Mouse (Mus musculus): Measurements from ENCODE around the gene Esyt2.

Esyt2 gene

GRCm38 (mm10) chr12:116280149-116280652 is 795 bp upstream of the Esyt2 start:
- DNase-seq (ENCODE audit: low read depth): no peak

DNA sequence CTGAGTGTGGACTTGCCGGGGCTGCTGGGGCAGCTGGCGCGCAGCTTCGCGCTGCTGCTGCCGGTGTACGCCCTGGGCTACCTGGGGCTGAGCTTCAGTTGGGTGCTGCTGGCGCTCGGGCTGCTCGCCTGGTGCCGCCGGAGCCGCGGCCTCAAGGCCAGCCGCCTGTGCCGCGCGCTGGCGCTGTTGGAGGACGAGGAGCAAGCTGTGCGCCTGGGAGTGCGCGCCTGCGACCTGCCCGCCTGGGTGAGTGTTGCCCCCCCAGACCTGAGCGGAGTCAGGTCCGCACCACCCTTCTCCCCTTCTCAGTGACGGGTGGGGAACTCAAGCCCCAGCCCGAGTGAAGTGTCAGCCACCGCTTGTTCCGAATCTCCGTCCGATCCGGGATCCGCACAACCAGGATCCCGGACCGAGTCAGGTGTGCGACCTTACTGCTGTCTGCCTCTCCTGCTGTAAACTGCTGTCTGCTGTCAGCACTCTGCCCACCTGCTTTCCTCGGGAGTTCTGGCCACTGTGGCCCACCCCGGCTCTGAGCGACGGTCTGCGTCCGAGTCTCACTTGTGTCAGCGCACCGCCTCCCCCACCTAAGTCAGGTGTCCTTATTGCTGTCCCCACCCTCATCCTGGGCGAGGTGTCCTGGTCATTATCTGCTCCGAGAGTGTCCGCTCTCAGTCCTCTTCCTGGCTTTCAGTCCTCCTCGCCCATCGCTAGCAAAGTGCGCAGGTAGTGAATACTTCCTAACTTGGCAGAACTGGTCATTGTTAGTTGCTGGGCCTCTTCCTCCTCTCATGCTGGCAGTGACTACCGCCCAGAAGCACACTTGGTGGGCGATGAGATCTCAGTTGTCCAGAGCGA is 658 bp downstream of the Esyt2 start:
- DNase-seq (ENCODE audit: low read depth): peak; percentile 47

DNA sequence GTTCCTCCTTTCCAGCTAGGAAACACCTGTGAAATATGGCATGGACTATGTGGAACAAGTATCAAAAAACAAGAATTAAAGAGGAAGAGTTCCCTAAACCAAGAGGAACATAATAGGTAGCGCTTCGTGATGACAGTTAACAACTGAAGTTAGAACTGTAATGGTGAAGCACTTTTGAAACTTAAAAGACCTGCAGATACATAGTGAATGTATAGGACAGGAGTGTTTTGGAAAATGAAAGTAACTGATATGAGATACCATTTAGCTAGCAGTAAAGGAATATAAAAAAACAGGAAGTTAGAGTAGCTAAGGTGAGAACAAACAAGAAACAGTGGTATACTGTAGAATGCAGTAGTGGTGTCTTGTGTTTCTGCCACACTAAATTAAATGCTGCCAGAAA is 1.9 kb downstream of the Esyt2 start:
- peak; percentile 62 for DNase-seq (ENCODE audit: low read depth)

GRCm38 (mm10) chr12:116283511-116283910 is 2.5 kb downstream of the Esyt2 start:
- DNase-seq (ENCODE audit: low read depth): peak; percentile 55

DNA sequence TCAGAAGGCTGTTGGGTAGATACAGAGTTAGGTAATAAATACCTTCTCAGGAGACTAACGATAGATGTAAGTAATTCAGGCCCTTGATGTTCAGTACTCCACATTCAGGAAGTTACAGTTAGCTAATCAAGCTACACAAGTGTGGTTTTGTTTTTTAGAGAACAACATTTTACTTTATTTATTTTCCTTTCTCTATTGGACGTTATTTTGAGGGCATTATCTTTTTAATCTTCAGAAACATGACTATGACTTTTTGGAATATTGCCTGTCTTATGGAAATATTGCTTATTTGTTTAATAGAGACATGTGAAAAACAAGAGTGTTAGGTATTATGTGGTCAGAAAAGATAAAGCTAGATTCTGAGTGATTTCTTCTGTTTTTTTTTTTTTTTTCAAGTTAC is 12.2 kb downstream of the Esyt2 start:
- DNase-seq (ENCODE audit: low read depth): peak; percentile 40

DNA sequence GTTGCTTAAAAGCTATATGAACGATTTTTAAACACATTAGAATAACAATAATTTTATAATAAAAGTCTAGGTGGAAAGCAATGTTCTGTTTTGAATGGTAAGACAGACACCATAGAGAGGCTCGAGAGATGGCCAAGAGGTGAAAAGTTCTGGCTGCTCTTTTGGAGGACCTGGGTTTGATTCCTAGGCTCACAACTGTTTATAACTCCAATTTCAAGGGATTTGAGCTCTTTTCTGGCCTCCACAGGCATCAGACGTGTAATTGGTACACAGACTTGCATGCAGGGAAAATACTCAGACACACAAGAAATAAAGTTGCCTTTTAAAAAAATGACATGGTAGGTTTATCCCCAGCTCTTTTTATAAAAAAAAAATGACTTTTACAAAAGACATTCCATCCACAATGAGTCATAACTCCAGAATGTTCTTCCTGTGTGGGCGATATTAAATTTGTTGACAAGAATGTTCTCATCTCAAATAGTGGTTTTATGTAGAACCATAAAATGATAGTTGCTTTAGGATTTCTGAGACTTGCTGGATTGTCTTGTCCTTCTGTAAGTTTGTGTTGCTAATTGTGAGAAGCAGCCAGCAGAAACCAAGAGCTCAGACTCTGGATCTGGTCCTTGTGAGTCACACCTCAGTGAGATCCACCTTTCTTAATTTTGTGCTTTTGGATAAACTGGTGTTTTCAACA is 12.8 kb downstream of the Esyt2 start:
- DNase-seq (ENCODE audit: low read depth): no peak

DNA sequence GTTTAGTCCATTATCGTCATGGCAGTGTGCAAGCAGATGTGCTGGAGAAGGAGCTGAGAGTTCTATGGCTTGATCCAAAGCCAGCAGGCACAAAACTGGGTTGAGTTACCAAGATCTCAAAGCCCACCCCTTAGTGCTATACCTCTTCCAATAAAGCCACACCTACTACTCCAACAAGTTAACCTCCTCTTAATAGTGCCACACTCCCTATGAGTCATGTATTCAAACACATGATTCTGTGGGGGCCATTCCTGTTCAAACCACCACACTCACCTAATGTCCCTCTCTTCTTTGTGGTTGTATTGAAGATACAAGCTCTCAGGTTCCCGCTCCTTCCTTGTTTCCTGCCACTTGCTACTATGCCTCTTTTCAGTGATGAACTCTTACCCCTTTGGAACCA is 18.9 kb downstream of the Esyt2 start:
- DNase-seq (ENCODE audit: low read depth): no peak

- no peak for DNase-seq (ENCODE audit: low read depth)
Observed at GRCm38 (mm10) chr12:116302181-116302580, 21.2 kb downstream of the Esyt2 start.

DNA sequence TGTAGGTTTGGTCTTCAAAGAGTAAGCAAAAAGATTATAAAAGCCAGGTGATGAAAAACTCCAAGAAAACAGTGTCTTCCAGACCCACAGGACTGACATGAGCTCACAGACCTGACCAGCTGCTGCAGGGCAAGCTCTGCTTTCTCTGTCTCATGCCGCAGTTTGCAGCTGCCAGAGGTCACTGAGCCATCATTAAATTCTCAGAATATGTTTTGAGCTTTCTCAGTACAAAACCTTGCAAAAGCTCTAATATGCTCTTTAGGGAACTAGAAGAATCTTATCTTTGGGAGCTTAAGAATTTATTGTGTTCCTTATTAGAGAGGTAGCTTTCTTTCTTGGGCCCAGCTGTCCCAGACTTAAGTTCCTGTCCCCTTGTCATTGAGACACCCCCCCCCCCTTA is 25.0 kb downstream of the Esyt2 start:
- DNase-seq (ENCODE audit: low read depth): no peak

DNA sequence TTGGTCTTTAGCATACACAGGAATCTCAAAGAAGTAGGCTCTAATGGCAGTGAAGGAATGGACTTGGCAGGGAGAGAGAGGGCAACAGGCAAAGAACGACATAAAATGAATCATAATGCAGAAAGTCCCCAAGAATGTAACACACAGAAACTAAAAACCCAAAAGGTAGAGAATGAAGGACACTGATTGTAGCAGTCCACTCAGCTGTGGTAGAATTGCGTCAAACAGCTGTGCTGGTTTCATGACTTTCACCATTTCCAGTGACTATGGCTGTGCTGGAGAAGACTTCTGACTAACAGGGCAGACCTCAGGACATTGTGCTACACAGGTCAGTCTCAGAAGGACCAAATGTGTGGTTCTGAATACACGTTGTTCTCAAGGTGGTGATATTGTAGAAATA is 26.9 kb downstream of the Esyt2 start:
- DNase-seq (ENCODE audit: low read depth): no peak

- no peak for DNase-seq (ENCODE audit: low read depth)
Observed at GRCm38 (mm10) chr12:116308612-116309011, 27.6 kb downstream of the Esyt2 start.

DNA sequence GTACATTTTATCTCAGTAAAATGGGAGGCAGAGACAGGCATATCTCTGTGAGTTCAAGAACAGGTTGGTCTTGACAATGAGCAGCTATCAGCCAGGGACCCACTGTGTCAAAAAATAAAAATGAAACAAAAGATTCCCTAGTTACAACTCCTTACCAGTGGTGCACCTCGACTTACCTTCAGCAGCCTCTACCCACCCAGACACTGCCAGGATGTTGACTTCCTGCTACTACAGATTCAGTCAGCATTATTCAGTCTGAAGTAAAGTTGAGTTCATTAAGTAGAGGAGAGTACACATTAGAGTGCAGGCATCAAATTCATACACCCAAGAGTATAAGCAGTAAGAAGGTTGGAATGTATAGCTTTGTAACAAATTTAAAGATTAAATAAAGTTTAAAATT is 32.8 kb downstream of the Esyt2 start:
- peak; percentile 61 for DNase-seq (ENCODE audit: low read depth)

GRCm38 (mm10) chr12:116315498-116315897 is 34.5 kb downstream of the Esyt2 start:
- peak; percentile 79 for DNase-seq (ENCODE audit: low read depth)

GRCm38 (mm10) chr12:116317818-116318217 is 36.8 kb downstream of the Esyt2 start:
- DNase-seq (ENCODE audit: low read depth): no peak

- DNase-seq (ENCODE audit: low read depth): no peak
Observed at GRCm38 (mm10) chr12:116325545-116325944, 44.5 kb downstream of the Esyt2 start.

DNA sequence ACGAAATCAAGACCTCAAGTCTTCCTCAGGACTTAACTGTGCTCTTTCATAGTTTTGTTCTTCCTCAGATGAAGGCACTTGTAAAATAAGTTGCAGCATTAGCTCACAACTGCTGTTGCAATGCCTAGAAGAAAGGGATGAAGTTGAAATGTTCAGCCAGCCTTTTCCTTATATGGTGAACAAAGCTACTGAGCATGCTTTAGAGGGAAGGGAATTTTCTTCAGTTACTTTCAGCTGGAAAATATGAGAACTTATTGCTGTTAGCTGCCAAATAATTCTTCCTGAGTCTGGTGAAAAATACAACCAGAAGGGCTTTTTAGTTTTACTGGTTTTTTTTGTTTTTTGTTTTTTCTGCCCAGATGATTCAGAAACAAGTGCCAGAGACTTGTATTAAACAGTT is 45.2 kb downstream of the Esyt2 start:
- DNase-seq (ENCODE audit: low read depth): no peak

DNA sequence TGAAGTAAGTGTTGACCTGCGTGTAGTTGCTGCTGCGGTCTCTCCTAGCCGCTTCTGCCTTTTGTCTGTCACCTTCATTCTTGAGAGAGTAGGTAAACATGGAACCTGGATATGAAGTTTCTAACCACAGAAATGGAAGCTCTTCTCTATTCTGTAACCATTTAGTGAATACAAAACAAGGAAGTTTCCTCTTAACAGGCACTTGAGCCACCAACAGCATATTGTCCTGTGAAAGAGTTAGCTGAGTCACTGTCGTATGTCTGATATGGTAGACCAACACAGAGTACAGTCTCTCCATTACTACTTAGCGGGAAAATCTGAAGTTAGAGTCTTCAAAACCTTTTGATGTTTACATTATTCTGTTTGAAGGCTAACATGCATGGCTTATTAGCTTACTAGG is 53.3 kb downstream of the Esyt2 start:
- no peak for DNase-seq (ENCODE audit: low read depth)

- DNase-seq (ENCODE audit: low read depth): no peak
Observed at GRCm38 (mm10) chr12:116340160-116340559, 59.2 kb downstream of the Esyt2 start.

DNA sequence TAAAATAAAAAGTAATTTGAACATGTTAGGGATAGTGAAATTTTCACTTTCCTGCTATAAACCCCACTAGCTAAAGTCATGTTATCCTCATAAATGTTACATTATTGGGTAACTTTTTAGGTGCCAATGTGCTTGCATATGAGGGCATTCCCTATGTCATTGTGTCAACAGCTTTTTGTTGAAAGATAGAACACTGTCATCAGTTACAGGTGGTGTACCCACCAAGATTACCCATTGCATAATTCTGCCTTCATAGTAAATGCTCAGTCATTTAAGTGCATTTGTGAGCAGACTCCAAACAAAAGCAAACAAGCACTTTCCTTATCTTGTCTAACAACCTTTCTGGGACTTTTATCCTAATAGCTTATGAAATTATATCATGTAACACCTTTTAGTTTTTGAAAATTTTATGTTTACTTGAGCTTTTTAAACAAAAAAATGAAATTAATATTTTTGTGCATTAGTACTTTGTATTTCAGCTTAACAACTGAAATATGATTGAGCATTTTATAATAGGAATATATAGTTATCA is 67.8 kb downstream of the Esyt2 start:
- DNase-seq (ENCODE audit: low read depth): no peak

DNA sequence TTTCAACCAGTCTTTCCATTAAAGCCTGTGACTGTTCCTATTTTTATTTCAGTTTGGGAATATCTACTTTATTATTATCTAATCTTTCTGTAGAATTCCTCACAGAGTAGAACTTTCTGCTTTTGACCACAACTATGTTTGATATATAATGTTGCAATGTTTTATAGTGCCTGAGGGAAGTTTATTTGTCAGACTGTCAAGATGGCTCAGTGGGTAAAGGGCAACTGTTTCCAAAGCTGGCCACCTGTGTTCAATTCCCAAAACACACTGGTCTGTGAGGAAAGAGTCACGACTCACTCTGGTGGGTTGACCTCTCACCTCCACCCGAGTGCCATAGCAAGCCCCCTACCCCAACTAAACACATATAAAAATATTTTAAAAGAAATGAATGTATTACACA is 68.4 kb downstream of the Esyt2 start:
- DNase-seq (ENCODE audit: low read depth): no peak

DNA sequence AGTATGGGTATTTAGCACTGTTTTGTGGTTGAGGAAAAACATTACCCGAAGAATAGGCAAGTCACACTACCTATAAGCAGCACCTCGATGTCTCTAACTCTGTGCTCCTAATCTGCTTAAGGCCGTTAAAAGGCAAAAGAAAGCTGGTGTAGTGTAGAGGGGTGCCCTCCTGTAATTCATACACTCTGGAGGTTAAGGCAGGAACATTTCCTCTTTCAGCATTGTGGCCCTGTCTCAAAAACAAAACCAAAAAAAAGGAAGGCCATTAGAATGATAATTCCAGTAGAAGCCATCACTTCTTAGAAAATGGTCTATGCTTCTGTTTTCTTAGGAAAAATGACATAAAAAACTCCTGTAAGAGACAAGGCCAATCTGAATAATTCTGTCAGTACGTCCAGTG is 70.0 kb downstream of the Esyt2 start:
- DNase-seq (ENCODE audit: low read depth): no peak

DNA sequence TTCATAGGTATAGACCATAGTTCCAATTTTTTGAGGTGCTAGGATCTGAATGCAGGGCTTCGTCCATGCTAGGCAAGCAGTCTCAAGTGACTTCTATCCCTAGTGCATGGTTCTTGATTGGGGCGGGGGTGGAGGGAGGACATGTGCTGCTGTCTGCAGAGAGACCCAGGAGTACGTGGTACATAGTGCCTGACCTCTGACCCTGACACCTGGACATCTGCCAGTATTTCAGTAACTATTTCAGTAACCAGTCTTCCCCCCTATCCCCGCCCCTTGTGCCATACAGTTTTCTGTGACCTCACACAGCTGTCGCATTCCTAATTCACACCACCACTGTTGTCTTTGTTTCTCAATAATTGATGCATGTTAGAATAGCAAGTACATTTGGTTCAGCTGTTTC is 71.4 kb downstream of the Esyt2 start:
- DNase-seq (ENCODE audit: low read depth): no peak

- DNase-seq (ENCODE audit: low read depth): no peak
Observed at GRCm38 (mm10) chr12:116354694-116355093, 73.7 kb downstream of the Esyt2 start.

Measured in naive thymus-derived CD4-positive, alpha-beta T cell, adult 2 months (primary cell).